14 mouse cellular contexts compared by ENCODE assay signal in the genomic region with DNA sequence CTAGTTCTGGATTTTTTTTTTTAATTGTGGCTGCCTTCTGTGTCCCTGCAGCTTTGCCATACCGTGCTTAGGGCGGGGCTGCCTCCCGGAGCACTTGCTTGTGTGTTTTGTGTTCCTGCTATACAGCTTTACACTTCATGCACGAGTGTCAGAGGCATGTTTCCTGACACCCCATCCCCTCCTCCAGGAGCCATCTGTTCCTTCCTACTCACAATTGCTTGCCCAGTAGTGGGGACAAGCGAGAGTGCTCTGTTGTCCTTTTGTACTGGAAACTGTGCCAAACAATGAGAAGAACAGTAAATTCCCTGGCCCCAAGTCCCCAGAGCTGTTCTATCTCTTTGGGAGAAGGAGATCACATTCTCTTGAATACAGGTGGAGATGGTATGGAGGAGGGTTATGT. TPM values are rescaled to one million over a fixed set of nuclear protein-coding genes. Genes with fewer than 3 reads are reported as not detected.
A peak's percentile ranks its signal among the peaks of the same experiment; 100 is the strongest.
DNase-seq lines count a peak whose midpoint lies in the region; ATAC-seq lines count a peak whose summit lies in the region.
"Had no signal": no experiment of that assay in that cellular context is flagged by ENCODE, and none has a peak within 500 bp of the region (broad histone marks: within the 10 kb centered on the region; RNA-seq: fewer than 3 reads in every experiment).

No protein-coding gene starts in this region.

- no peak for DNase-seq in cerebellum, postnatal 4 days (ENCODE audit: low spot score in 2 of 2)
- peak; percentile 40 to 53 for DNase-seq in layer of hippocampus, adult 18-20 months (ENCODE audit: low spot score in 2 of 2)
- no peak for DNase-seq in layer of hippocampus, adult 9-10 months (ENCODE audit: low spot score)
- peak; percentile 86 for DNase-seq in cerebellum, adult 9-11 months
- DNase-seq in left cerebral cortex, postnatal 25 days (ENCODE audit: low spot score in 2 of 2), result peak; percentile 15 to 73
- DNase-seq in ovary, adult 18-20 months (ENCODE audit: low spot score), result no peak
- no peak for DNase-seq in heart, adult 18-20 months
- DNase-seq: adrenal gland, adult 8-10 months; heart, postnatal 36 days; kidney, adult 2 months; liver had no signal

- peak; percentile 92; the same call in 1 of the 2 replicates for ATAC-seq in cerebellum, adult (ENCODE audit: insufficient number of reproducible peaks, low FRiP score, low TSS enrichment)
- ATAC-seq: Patski had no signal

- intact Hi-C loops in left cerebral cortex, postnatal 25 days (cut with DNase I), result no loop called here

RNA-seq across cellular contexts. Expression of a gene that starts 53.5 kb away (rescaled TPM):
- total RNA-seq in layer of hippocampus, adult 18-20 months (2021), result not detected
- not detected for total RNA-seq in left cerebral cortex, postnatal 25 days (2021)
- not detected for total RNA-seq in heart, adult 18-20 months (2021)
- total RNA-seq: adrenal gland, adult 8-10 months; heart, postnatal 36 days; layer of hippocampus, postnatal 10 days had no signal

Comparison
In these comparisons a context has a peak if more than half of its experiments do, and no peak if none do; other contexts are left out.
1. DNase-seq: peak in layer of hippocampus, adult 18-20 months (2 of 2), cerebellum, adult 9-11 months (single experiment) and left cerebral cortex, postnatal 25 days (2 of 2); none in cerebellum, postnatal 4 days (0 of 2), layer of hippocampus, adult 9-10 months (single experiment), ovary, adult 18-20 months (single experiment) and heart, adult 18-20 months (0 of 2).